Mouse (Mus musculus): ENCODE results near the gene Poll.

DNA sequence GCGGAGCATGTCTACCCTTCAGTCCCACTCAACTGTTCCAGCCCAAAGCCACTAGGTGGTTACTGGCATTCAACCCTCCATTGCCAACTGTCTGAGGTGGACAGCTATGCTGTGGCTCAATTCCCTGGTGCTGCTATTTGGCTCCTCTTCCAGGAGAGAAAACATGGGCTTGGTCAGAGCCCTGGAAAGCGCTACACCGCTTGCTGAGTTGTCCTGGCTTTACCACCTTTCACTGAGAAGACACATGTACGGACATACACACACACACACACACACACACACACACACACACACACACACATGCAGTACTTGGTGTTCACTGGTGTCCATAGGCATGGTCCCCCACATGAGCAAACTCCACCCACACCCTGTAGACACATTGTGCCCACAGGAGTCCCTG, 46.4 kb upstream of the Poll start:
- TF ChIP-seq CTCF (IDR thresholded peaks at IDR 0.05; ENCODE audit: extremely low read depth, insufficient read depth, insufficient read length, insufficient replicate concordance) (no peak), POLR2A (IDR thresholded peaks at IDR 0.05; ENCODE audit: low read depth, low read length) (no peak)

All from spleen, adult 2 months (tissue).